Mouse (Mus musculus) right cerebral cortex, adult 2 months (tissue): ENCODE measurements around the gene Pdcd1lg2.

Experiments used
- DNase-seq, 2 experiments: peaks; one replicate each; pipeline ENCODE4 v3.0.0; 2021 to 2022; ENCODE audit warnings: low spot score in 2 of 2

Pdcd1lg2 gene

GRCm38 (mm10) chr19:29469686-29470254 is 59.1 kb downstream of the Pdcd1lg2 start:
- DNase-seq, result no peak

- peak in 1 of 2 experiments; percentile 25 for DNase-seq
These were observed 59.9 kb downstream of the Pdcd1lg2 start for GRCm38 (mm10) chr19:29470652-29471051.

- no peak for DNase-seq
These were observed 61.7 kb downstream of the Pdcd1lg2 start for GRCm38 (mm10) chr19:29472424-29472823.

- DNase-seq, result no peak
These were observed 62.2 kb downstream of the Pdcd1lg2 start for GRCm38 (mm10) chr19:29472946-29473345.

- DNase-seq, result no peak
These were observed 64.1 kb downstream of the Pdcd1lg2 start for GRCm38 (mm10) chr19:29474803-29475202.

GRCm38 (mm10) chr19:29475210-29475620 is 64.5 kb downstream of the Pdcd1lg2 start:
- DNase-seq, result no peak

GRCm38 (mm10) chr19:29478598-29478997 is 67.9 kb downstream of the Pdcd1lg2 start:
- DNase-seq, result no peak

GRCm38 (mm10) chr19:29481578-29481977 is 70.9 kb downstream of the Pdcd1lg2 start:
- no peak for DNase-seq

GRCm38 (mm10) chr19:29482148-29482547 is 71.4 kb downstream of the Pdcd1lg2 start:
- DNase-seq, result no peak

- DNase-seq, result no peak
These were observed 71.9 kb downstream of the Pdcd1lg2 start for GRCm38 (mm10) chr19:29482637-29483036.

GRCm38 (mm10) chr19:29483386-29483785 is 72.7 kb downstream of the Pdcd1lg2 start:
- DNase-seq, result no peak

GRCm38 (mm10) chr19:29484537-29484936 is 73.8 kb downstream of the Pdcd1lg2 start:
- DNase-seq, result no peak

- DNase-seq, result no peak
These were observed 74.7 kb downstream of the Pdcd1lg2 start for GRCm38 (mm10) chr19:29485257-29485948.

- no peak for DNase-seq
These were observed 76.0 kb downstream of the Pdcd1lg2 start for GRCm38 (mm10) chr19:29486545-29487206.

GRCm38 (mm10) chr19:29487326-29488072 is 76.8 kb downstream of the Pdcd1lg2 start:
- DNase-seq, result no peak

- no peak for DNase-seq
These were observed 77.3 kb downstream of the Pdcd1lg2 start for GRCm38 (mm10) chr19:29488073-29488390.

- no peak for DNase-seq
These were observed 77.7 kb downstream of the Pdcd1lg2 start for GRCm38 (mm10) chr19:29488420-29488819.

- no peak for DNase-seq
These were observed 79.1 kb downstream of the Pdcd1lg2 start for GRCm38 (mm10) chr19:29489785-29490284.

- DNase-seq, result no peak
These were observed 80.7 kb downstream of the Pdcd1lg2 start for GRCm38 (mm10) chr19:29491467-29491866.

GRCm38 (mm10) chr19:29494454-29494853 is 83.7 kb downstream of the Pdcd1lg2 start:
- DNase-seq, result no peak

GRCm38 (mm10) chr19:29496001-29496597 is 85.4 kb downstream of the Pdcd1lg2 start:
- DNase-seq, result no peak
